Mouse (Mus musculus) intestine, embryonic 15.5 days (tissue): ENCODE measurements at regions not wholly inside any gene's neighbourhood (a gene's known extent, or its start where the extent isn't known, plus 50 kb on each side); places are given as distances from the start of the nearest gene placed in this dataset.
A peak's percentile ranks its signal among the peaks of the same experiment; 100 is the strongest.

Experiments used
- ATAC-seq: fragments of 200-750 bp; cut with Nextera tagmentation; 2 replicates; pipeline ENCODE4 v1.8.0; 2017; ENCODE audit warnings: moderate TSS enrichment, moderate library complexity
- H3K27ac ChIP-seq: fragments of 300-500 bp; sonication (generic); 2 replicates; pipeline ENCODE4 v1.5.1; 2015; ENCODE audit warnings: mild to moderate bottlenecking, inconsistent platforms
- H3K27me3 ChIP-seq: fragments of 300-500 bp; sonication (generic); replicated peaks from 2 replicates; pipeline ENCODE4 v1.6.1; 2015; ENCODE audit warnings: inconsistent platforms
- H3K36me3 ChIP-seq: fragments of 300-500 bp; sonication (generic); 2 replicates; pipeline ENCODE4 v1.6.1; 2015; ENCODE audit warnings: inconsistent platforms
- H3K4me1 ChIP-seq: fragments of 300-500 bp; sonication (generic); replicated peaks from 2 replicates; pipeline ENCODE4 v1.6.1; 2015; ENCODE audit warnings: inconsistent platforms
- H3K4me2 ChIP-seq: fragments of 300-500 bp; sonication (generic); replicated peaks from 2 replicates; pipeline ENCODE4 v1.6.1; 2015; ENCODE audit warnings: mild to moderate bottlenecking, inconsistent platforms
- H3K4me3 ChIP-seq: fragments of 300-500 bp; sonication (generic); replicated peaks from 2 replicates; pipeline ENCODE4 v1.5.1; 2015; ENCODE audit warnings: inconsistent platforms
- H3K9ac ChIP-seq: fragments of 300-500 bp; sonication (generic); 2 replicates; pipeline ENCODE4 v1.6.1; 2015; ENCODE audit warnings: inconsistent platforms
- H3K9me3 ChIP-seq: fragments of 300-500 bp; sonication (generic); 2 replicates; pipeline ENCODE4 v1.6.1; 2016; ENCODE audit warnings: inconsistent platforms
- WGBS: fragments of 180-500 bp; shearing (Covaris S2); methylation state at CpG from one replicate; pipeline ENCODE4 v1.1.7; 2015; 5-methylcytosine and 5-hydroxymethylcytosine counted together

- Histone ChIP-seq H3K4me1 (no peaks in the 10 kb centered on the region), H3K9me3 (no peaks in the 10 kb centered on the region), H3K27me3 (no peaks in the 10 kb centered on the region), H3K27ac (no peak overlapping the region), H3K4me2 (no peak overlapping the region), H3K9ac (no peak overlapping the region), H3K4me3 (no peak overlapping the region), H3K36me3 (no peaks in the 10 kb centered on the region)
- ATAC-seq: no peak
- 82% methylated on average over 7 of the region's 7 CpGs for WGBS
Measured at GRCm38 (mm10) chr17:47189770-47190169, 178.9 kb upstream of the Mrps10 start.

- no peaks in the 10 kb centered on the region for H3K36me3 ChIP-seq
- ATAC-seq: no peak
- no peak overlapping the region for H3K4me2 ChIP-seq
- no peak overlapping the region for H3K9ac ChIP-seq
- no peaks in the 10 kb centered on the region for H3K27me3 ChIP-seq
- peaks cover 12% of the 10 kb centered on the region for H3K4me1 ChIP-seq
- no peak overlapping the region for H3K4me3 ChIP-seq
- 59% methylated on average over 6 of the region's 6 CpGs for WGBS
- H3K27ac ChIP-seq: no peak overlapping the region
- no peaks in the 10 kb centered on the region for H3K9me3 ChIP-seq
Measured at GRCm38 (mm10) chr17:47184148-47184547, 173.8 kb upstream of the Ubr2 start.

- no peaks in the 10 kb centered on the region for H3K36me3 ChIP-seq
- H3K4me3 ChIP-seq: no peak overlapping the region
- H3K9me3 ChIP-seq: no peaks in the 10 kb centered on the region
- WGBS: 43% methylated on average over 6 of the region's 6 CpGs
- no peak overlapping the region for H3K9ac ChIP-seq
- no peak for ATAC-seq
- H3K27ac ChIP-seq: 0 out of 2 replicates have a peak overlapping the region, but pooled peaks have one; percentile 13
- H3K4me2 ChIP-seq: no peak overlapping the region
- no peaks in the 10 kb centered on the region for H3K27me3 ChIP-seq
- H3K4me1 ChIP-seq: peaks cover 26% of the 10 kb centered on the region
Measured at GRCm38 (mm10) chr17:47182118-47182517, 171.8 kb upstream of the Ubr2 start.

GRCm38 (mm10) chr17:47179410-47179809 lies 169.1 kb upstream of the Ubr2 start:
- Histone ChIP-seq H3K36me3 (no peaks in the 10 kb centered on the region), H3K9me3 (no peaks in the 10 kb centered on the region), H3K27me3 (no peaks in the 10 kb centered on the region), H3K4me3 (no peak overlapping the region), H3K4me1 (peaks cover 39% of the 10 kb centered on the region), H3K9ac (no peak overlapping the region), H3K27ac (peak overlapping the region; percentile 71), H3K4me2 (peak overlapping the region; percentile 36; the same call in 1 of the 2 replicates)
- WGBS: 36% methylated on average over 5 of the region's 5 CpGs
- no peak for ATAC-seq

- no peaks in the 10 kb centered on the region for H3K9me3 ChIP-seq
- 0 out of 2 replicates have a peak overlapping the region, but pooled peaks have one; percentile 36 for H3K4me2 ChIP-seq
- no peak overlapping the region for H3K4me3 ChIP-seq
- no peak for ATAC-seq
- peaks cover 42% of the 10 kb centered on the region for H3K4me1 ChIP-seq
- peak overlapping the region; percentile 71 for H3K27ac ChIP-seq
- H3K36me3 ChIP-seq: no peaks in the 10 kb centered on the region
- no peaks in the 10 kb centered on the region for H3K27me3 ChIP-seq
- WGBS: 32% methylated on average over 5 of the region's 5 CpGs
- no peak overlapping the region for H3K9ac ChIP-seq
Measured at GRCm38 (mm10) chr17:47178705-47179104, 168.3 kb upstream of the Ubr2 start.

- Histone ChIP-seq H3K4me2 (no peak overlapping the region), H3K4me3 (no peak overlapping the region), H3K27ac (peak overlapping the region; percentile 71; the same call in 1 of the 2 replicates), H3K36me3 (no peaks in the 10 kb centered on the region), H3K27me3 (no peaks in the 10 kb centered on the region), H3K9me3 (no peaks in the 10 kb centered on the region), H3K4me1 (peaks cover 42% of the 10 kb centered on the region), H3K9ac (no peak overlapping the region)
- no peak for ATAC-seq
- 85% methylated on average over 8 of the region's 8 CpGs for WGBS
Measured at GRCm38 (mm10) chr17:47177671-47178246, 167.4 kb upstream of the Ubr2 start.

- Histone ChIP-seq H3K4me1 (peaks cover 33% of the 10 kb centered on the region), H3K36me3 (no peaks in the 10 kb centered on the region), H3K9ac (no peak overlapping the region), H3K27ac (no peak overlapping the region), H3K4me2 (no peak overlapping the region), H3K27me3 (no peaks in the 10 kb centered on the region), H3K4me3 (no peak overlapping the region), H3K9me3 (no peaks in the 10 kb centered on the region)
- ATAC-seq: no peak; the same call in 1 of the 2 replicates
- 43% methylated on average over 5 of the region's 5 CpGs for WGBS
Measured at GRCm38 (mm10) chr17:47176328-47176727, 166.0 kb upstream of the Ubr2 start.

GRCm38 (mm10) chr17:47174748-47175215 lies 164.4 kb upstream of the Ubr2 start:
- H3K36me3 ChIP-seq: no peaks in the 10 kb centered on the region
- H3K27me3 ChIP-seq: no peaks in the 10 kb centered on the region
- H3K4me3 ChIP-seq: peak overlapping the region; percentile 24
- peak overlapping the region; percentile 53 for H3K4me2 ChIP-seq
- H3K27ac ChIP-seq: 0 out of 2 replicates have a peak overlapping the region, but pooled peaks have one; percentile 23
- H3K4me1 ChIP-seq: peaks cover 37% of the 10 kb centered on the region
- peak; percentile 90 for ATAC-seq
- 21% methylated on average over 12 of the region's 12 CpGs for WGBS
- H3K9me3 ChIP-seq: no peaks in the 10 kb centered on the region
- no peak overlapping the region for H3K9ac ChIP-seq

- peaks cover 43% of the 10 kb centered on the region for H3K4me1 ChIP-seq
- 94% methylated on average over 5 of the region's 5 CpGs for WGBS
- no peak for ATAC-seq
- H3K9me3 ChIP-seq: no peaks in the 10 kb centered on the region
- H3K36me3 ChIP-seq: no peaks in the 10 kb centered on the region
- no peak overlapping the region for H3K4me2 ChIP-seq
- no peak overlapping the region for H3K9ac ChIP-seq
- no peak overlapping the region for H3K27ac ChIP-seq
- H3K27me3 ChIP-seq: no peaks in the 10 kb centered on the region
- H3K4me3 ChIP-seq: no peak overlapping the region
Measured at GRCm38 (mm10) chr17:47171801-47172200, 161.4 kb upstream of the Ubr2 start.

- Histone ChIP-seq H3K9me3 (no peaks in the 10 kb centered on the region), H3K4me2 (no peak overlapping the region), H3K9ac (no peak overlapping the region), H3K27me3 (no peaks in the 10 kb centered on the region), H3K4me1 (peaks cover 37% of the 10 kb centered on the region), H3K36me3 (no peaks in the 10 kb centered on the region), H3K27ac (no peak overlapping the region), H3K4me3 (no peak overlapping the region)
- WGBS: 86% methylated on average over 13 of the region's 13 CpGs
- no peak for ATAC-seq
Measured at GRCm38 (mm10) chr17:47170978-47171593, 160.7 kb upstream of the Ubr2 start.

- no peak overlapping the region for H3K9ac ChIP-seq
- no peak overlapping the region for H3K4me2 ChIP-seq
- ATAC-seq: peak; percentile 86
- no peak overlapping the region for H3K27ac ChIP-seq
- WGBS: 39% methylated on average over 8 of the region's 8 CpGs
- no peaks in the 10 kb centered on the region for H3K9me3 ChIP-seq
- no peaks in the 10 kb centered on the region for H3K36me3 ChIP-seq
- H3K27me3 ChIP-seq: no peaks in the 10 kb centered on the region
- peaks cover 31% of the 10 kb centered on the region for H3K4me1 ChIP-seq
- H3K4me3 ChIP-seq: no peak overlapping the region
Measured at GRCm38 (mm10) chr17:47168105-47168504, 157.7 kb upstream of the Ubr2 start.

- no peaks in the 10 kb centered on the region for H3K27me3 ChIP-seq
- no peak overlapping the region for H3K27ac ChIP-seq
- no peaks in the 10 kb centered on the region for H3K9me3 ChIP-seq
- 75% methylated on average over 9 of the region's 10 CpGs for WGBS
- peaks cover 19% of the 10 kb centered on the region for H3K4me1 ChIP-seq
- H3K4me2 ChIP-seq: no peak overlapping the region
- no peak overlapping the region for H3K4me3 ChIP-seq
- ATAC-seq: no peak
- H3K36me3 ChIP-seq: no peaks in the 10 kb centered on the region
- H3K9ac ChIP-seq: no peak overlapping the region
Measured at GRCm38 (mm10) chr17:47163677-47164340, 153.5 kb upstream of the Ubr2 start.
